Mouse (Mus musculus): Measurements from ENCODE around the gene Ctnnd2. TPM values are rescaled to one million over a fixed set of nuclear protein-coding genes. Genes with fewer than 3 reads are reported as not detected.

The Ctnnd2 gene
- polyA plus RNA-seq, 1 experiment = not detected

GRCm38 (mm10) chr15:30682360-30683119 is 510.1 kb downstream of the Ctnnd2 start:
- no peak for TF ChIP-seq GATA1 (IDR thresholded peaks at IDR 0.05; ENCODE audit: low read length)

- no peak for TF ChIP-seq GATA1 (IDR thresholded peaks at IDR 0.05; ENCODE audit: low read length)
Observed at GRCm38 (mm10) chr15:30686206-30687101, 514.1 kb downstream of the Ctnnd2 start.

GRCm38 (mm10) chr15:30693754-30694205 is 521.4 kb downstream of the Ctnnd2 start:
- TF ChIP-seq GATA1 (IDR thresholded peaks at IDR 0.05; ENCODE audit: low read length) = no peak

- TF ChIP-seq GATA1 (IDR thresholded peaks at IDR 0.05; ENCODE audit: low read length) = no peak
Observed at GRCm38 (mm10) chr15:30694286-30694685, 521.9 kb downstream of the Ctnnd2 start.

- no peak for TF ChIP-seq GATA1 (IDR thresholded peaks at IDR 0.05; ENCODE audit: low read length)
Observed at GRCm38 (mm10) chr15:30695859-30696258, 523.5 kb downstream of the Ctnnd2 start.

GRCm38 (mm10) chr15:30697356-30697755 is 525.0 kb downstream of the Ctnnd2 start:
- no peak for TF ChIP-seq GATA1 (IDR thresholded peaks at IDR 0.05; ENCODE audit: low read length)

- TF ChIP-seq GATA1 (IDR thresholded peaks at IDR 0.05; ENCODE audit: low read length) = no peak
Observed at GRCm38 (mm10) chr15:30700762-30701161, 528.4 kb downstream of the Ctnnd2 start.

- no peak for TF ChIP-seq GATA1 (IDR thresholded peaks at IDR 0.05; ENCODE audit: low read length)
Observed at GRCm38 (mm10) chr15:30701592-30701991, 529.2 kb downstream of the Ctnnd2 start.

GRCm38 (mm10) chr15:30709026-30709753 is 536.8 kb downstream of the Ctnnd2 start:
- TF ChIP-seq GATA1 (IDR thresholded peaks at IDR 0.05; ENCODE audit: low read length) = no peak

GRCm38 (mm10) chr15:30709754-30710105 is 537.3 kb downstream of the Ctnnd2 start:
- no peak for TF ChIP-seq GATA1 (IDR thresholded peaks at IDR 0.05; ENCODE audit: low read length)

GRCm38 (mm10) chr15:30714823-30715222 is 542.4 kb downstream of the Ctnnd2 start:
- TF ChIP-seq GATA1 (IDR thresholded peaks at IDR 0.05; ENCODE audit: low read length) = no peak

GRCm38 (mm10) chr15:30718811-30719210 is 546.4 kb downstream of the Ctnnd2 start:
- TF ChIP-seq GATA1 (IDR thresholded peaks at IDR 0.05; ENCODE audit: low read length) = no peak

GRCm38 (mm10) chr15:30719226-30719625 is 546.8 kb downstream of the Ctnnd2 start:
- TF ChIP-seq GATA1 (IDR thresholded peaks at IDR 0.05; ENCODE audit: low read length) = no peak

GRCm38 (mm10) chr15:30721098-30721497 is 548.7 kb downstream of the Ctnnd2 start:
- no peak for TF ChIP-seq GATA1 (IDR thresholded peaks at IDR 0.05; ENCODE audit: low read length)

- TF ChIP-seq GATA1 (IDR thresholded peaks at IDR 0.05; ENCODE audit: low read length) = no peak
Observed at GRCm38 (mm10) chr15:30726066-30726465, 553.7 kb downstream of the Ctnnd2 start.

GRCm38 (mm10) chr15:30738178-30738577 is 565.8 kb downstream of the Ctnnd2 start:
- TF ChIP-seq GATA1 (IDR thresholded peaks at IDR 0.05; ENCODE audit: low read length) = no peak

Data from G1E-ER4 (cell line).